Mouse (Mus musculus): ENCODE results near the gene Tlcd2.

Tlcd2 gene

DNA sequence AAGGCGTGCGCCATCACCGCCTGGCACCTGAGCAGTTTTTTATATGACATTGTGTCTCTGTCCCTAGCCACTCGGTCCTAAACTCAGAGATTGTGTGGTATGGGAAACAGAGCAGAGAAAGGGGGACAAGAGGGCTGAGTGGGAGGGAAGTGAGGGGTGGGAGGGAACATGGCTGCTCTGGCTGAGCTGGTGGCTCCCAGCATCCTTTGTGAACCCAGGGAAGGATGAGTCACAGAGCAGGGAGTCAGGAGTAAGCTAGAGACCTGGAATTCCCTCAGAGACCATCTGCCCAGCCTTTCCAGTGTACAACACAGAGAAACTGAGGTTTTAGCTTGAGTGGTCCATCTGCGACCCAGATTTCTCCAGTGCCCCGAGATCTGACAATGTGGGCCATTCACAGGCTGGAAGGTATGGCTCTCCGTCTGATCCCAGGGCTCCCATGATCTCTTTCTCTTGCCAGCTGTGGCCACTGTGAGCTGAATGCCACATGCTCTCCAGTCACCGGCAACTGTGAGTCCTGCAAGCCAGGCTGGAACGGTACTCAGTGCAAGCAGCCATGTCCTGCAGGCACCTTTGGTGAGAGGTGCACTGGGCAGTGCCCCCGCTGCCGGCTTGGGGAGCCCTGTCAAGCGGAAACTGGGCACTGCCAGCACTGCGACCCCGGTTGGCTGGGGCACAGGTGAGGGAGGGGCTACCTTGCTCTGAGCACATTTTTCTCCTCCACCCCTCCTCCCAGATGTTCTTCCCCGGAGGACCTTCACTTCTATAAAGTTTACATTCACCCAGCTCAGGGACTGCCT, 58.5 kb downstream of the Tlcd2 start:
- DNase-seq (ENCODE audit: low spot score): no peak
